Mouse (Mus musculus) ovary, adult 18-20 months (tissue): ENCODE results near the gene Cc2d2b.
A peak's percentile ranks its signal among the peaks of the same experiment; 100 is the strongest.

Experiments
- DNase-seq: peaks from one replicate; pipeline ENCODE4 v3.0.0; 2022; ENCODE audit warnings: low spot score, mixed read lengths

Gene Cc2d2b

GRCm38 (mm10) chr19:40748559-40748958 lies at the start of gene Cc2d2b:
TSS of gene Cc2d2b (plus strand) at chr19:40748753.
- DNase-seq = no peak

GRCm38 (mm10) chr19:40699816-40700215 lies 48.7 kb upstream of the Cc2d2b start:
- no peak for DNase-seq

GRCm38 (mm10) chr19:40702406-40702805 lies 46.1 kb upstream of the Cc2d2b start:
- DNase-seq = no peak

GRCm38 (mm10) chr19:40712889-40713628 lies 35.5 kb upstream of the Cc2d2b start:
- no peak for DNase-seq

- DNase-seq = no peak
Observed at GRCm38 (mm10) chr19:40714700-40715099, 33.9 kb upstream of the Cc2d2b start.

GRCm38 (mm10) chr19:40716981-40717380 lies 31.6 kb upstream of the Cc2d2b start:
- peak; percentile 16 for DNase-seq

GRCm38 (mm10) chr19:40719439-40720105 lies 29.0 kb upstream of the Cc2d2b start:
- DNase-seq = no peak

- DNase-seq = no peak
Observed at GRCm38 (mm10) chr19:40720381-40720780, 28.2 kb upstream of the Cc2d2b start.

GRCm38 (mm10) chr19:40722137-40723038 lies 26.2 kb upstream of the Cc2d2b start:
- no peak for DNase-seq

GRCm38 (mm10) chr19:40723516-40723915 lies 25.0 kb upstream of the Cc2d2b start:
- no peak for DNase-seq

- DNase-seq = peak; percentile 15
Observed at GRCm38 (mm10) chr19:40726148-40726547, 22.4 kb upstream of the Cc2d2b start.

GRCm38 (mm10) chr19:40726614-40727013 lies 21.9 kb upstream of the Cc2d2b start:
- no peak for DNase-seq

GRCm38 (mm10) chr19:40728213-40728612 lies 20.3 kb upstream of the Cc2d2b start:
- DNase-seq = no peak

GRCm38 (mm10) chr19:40728732-40729420 lies 19.7 kb upstream of the Cc2d2b start:
- no peak for DNase-seq

GRCm38 (mm10) chr19:40733409-40733808 lies 15.1 kb upstream of the Cc2d2b start:
- DNase-seq = no peak

GRCm38 (mm10) chr19:40733849-40734248 lies 14.7 kb upstream of the Cc2d2b start:
- no peak for DNase-seq

- peak; percentile 55 for DNase-seq
Observed at GRCm38 (mm10) chr19:40736680-40737512, 11.7 kb upstream of the Cc2d2b start.

- DNase-seq = no peak
Observed at GRCm38 (mm10) chr19:40737613-40738012, 10.9 kb upstream of the Cc2d2b start.

GRCm38 (mm10) chr19:40738683-40739324 lies 9.7 kb upstream of the Cc2d2b start:
- no peak for DNase-seq

GRCm38 (mm10) chr19:40746603-40747002 lies 1.9 kb upstream of the Cc2d2b start:
- DNase-seq = no peak
